Mouse (Mus musculus) testis, adult 2 months (tissue): ENCODE measurements around the gene Vmn1r24.

Experiments
- CTCF ChIP-seq: fragments of 200-500 bp; IDR thresholded peaks from 2 replicates; pipeline ENCODE4 v1.5.1; 2012; ENCODE audit warnings: low read depth, mild to moderate bottlenecking, inconsistent platforms, low read length, moderate library complexity; ENCODE audit not compliant: control insufficient read depth, insufficient read depth, insufficient replicate concordance
- POLR2A ChIP-seq: fragments of 200-500 bp; IDR thresholded peaks from 2 replicates; pipeline ENCODE4 v1.6.1; 2012; ENCODE audit warnings: low read depth, mild to moderate bottlenecking, inconsistent platforms, low read length, moderate library complexity; ENCODE audit not compliant: control insufficient read depth

DNA sequence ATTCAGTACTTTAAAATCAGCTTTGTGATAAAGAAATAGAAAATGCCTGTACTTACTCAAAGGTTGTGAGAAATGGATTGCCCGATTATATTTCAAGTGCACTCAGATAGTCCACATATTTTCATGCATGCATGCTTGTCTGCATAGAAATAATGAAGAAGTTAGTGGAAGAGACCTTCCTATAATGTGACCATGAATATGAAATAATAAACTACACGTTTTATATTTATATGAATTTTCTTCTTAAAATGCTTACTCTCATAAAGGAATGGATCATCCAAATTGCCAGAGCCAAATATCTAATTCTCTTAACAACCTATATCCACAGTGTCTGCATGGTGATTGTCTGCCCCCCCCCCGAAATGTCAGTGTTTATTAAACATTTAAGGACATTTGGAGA, 19.4 kb upstream of the Vmn1r24 start, which contains the start of gene Vmn1r25:
- TF ChIP-seq CTCF: no peak
- no peak for TF ChIP-seq POLR2A
